Mouse (Mus musculus) telencephalon, adult 2 months (tissue): Measurements from ENCODE around the gene Ms4a4b.
A peak's percentile ranks its signal among the peaks of the same experiment; 100 is the strongest.
"Not testable (repeated sequence)": the region's sequence is repeated elsewhere in the genome, so short reads cannot be mapped to it uniquely, and the experiment has no call there.

Experiments
- DNase-seq: peaks from one replicate; pipeline ENCODE4 v3.0.0-alpha.2; 2011; ENCODE audit warnings: low read depth, low spot score

Gene Ms4a4b

GRCm38 (mm10) chr19:11485746-11486145 lies 42.4 kb downstream of the Ms4a4b start, which contains the start of gene Gm8369:
TSS of gene Gm8369 (plus strand) at chr19:11485938.
- DNase-seq, result peak; percentile 70

GRCm38 (mm10) chr19:11486599-11486998 lies 43.2 kb downstream of the Ms4a4b start:
- DNase-seq, result no peak

GRCm38 (mm10) chr19:11491406-11492189 lies 48.2 kb downstream of the Ms4a4b start:
- DNase-seq, result no peak

- DNase-seq, result no peak
Measured at GRCm38 (mm10) chr19:11492671-11493070, 49.3 kb downstream of the Ms4a4b start.

- no peak for DNase-seq
Measured at GRCm38 (mm10) chr19:11494519-11494918, 51.2 kb downstream of the Ms4a4b start.

- DNase-seq, result no peak
Measured at GRCm38 (mm10) chr19:11496361-11496760, 53.0 kb downstream of the Ms4a4b start.

GRCm38 (mm10) chr19:11497300-11497699 lies 53.9 kb downstream of the Ms4a4b start:
- not testable (repeated sequence) for DNase-seq

GRCm38 (mm10) chr19:11500796-11501195 lies 57.4 kb downstream of the Ms4a4b start:
- DNase-seq, result no peak

- no peak for DNase-seq
Measured at GRCm38 (mm10) chr19:11501326-11501725, 58.0 kb downstream of the Ms4a4b start.

GRCm38 (mm10) chr19:11504857-11505256 lies 61.5 kb downstream of the Ms4a4b start:
- no peak for DNase-seq

GRCm38 (mm10) chr19:11513458-11513857 lies 70.1 kb downstream of the Ms4a4b start:
- no peak for DNase-seq

- DNase-seq, result no peak
Measured at GRCm38 (mm10) chr19:11516246-11516645, 72.9 kb downstream of the Ms4a4b start, which contains the start of gene Ms4a6b. TSS of gene Ms4a6b (plus strand) at chr19:11516512.
